Mouse (Mus musculus): Measurements from ENCODE around the gene Pck2.

The Pck2 gene

DNA sequence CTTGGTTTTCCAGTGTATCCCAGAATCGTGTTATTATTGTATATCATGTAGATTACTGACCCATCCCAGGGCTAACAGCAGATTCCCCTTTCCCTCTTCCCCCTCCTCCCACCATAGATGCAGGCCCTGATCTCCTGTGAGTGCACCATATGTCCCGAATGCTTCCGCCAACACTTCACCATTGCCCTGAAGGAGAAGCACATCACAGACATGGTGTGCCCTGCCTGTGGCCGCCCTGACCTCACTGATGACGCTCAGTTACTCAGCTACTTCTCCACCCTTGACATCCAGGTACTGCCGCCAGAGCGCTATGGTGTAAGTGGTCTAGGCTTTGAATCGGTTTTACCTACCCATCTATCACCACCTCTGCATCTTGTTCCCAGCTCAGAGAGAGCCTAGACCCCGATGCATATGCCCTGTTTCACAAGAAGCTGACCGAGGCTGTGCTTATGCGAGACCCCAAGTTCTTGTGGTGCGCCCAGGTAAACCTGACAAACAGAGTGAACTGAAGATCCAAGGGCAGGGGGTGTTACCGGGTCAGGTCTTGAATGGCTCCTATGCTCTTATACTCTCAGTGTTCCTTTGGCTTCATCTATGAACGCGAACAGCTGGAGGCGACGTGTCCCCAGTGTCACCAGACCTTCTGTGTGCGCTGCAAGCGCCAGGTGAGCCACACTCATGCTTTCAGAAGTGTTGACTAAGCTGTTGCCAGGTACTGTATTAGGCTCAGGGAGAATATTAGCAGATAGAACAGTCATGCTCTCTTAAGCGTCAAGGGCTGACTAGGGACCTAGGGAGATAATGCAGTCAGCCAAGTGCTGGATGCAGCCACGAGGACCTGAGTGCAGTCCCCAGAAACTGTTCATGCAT, 58.7 kb downstream of the Pck2 start:
- DNase-seq (ENCODE audit: low read depth, low spot score): no peak
